Mouse (Mus musculus) kidney, postnatal 0 days (tissue): Measurements from ENCODE around the gene Tmem17. TPM values are rescaled to one million over a fixed set of nuclear protein-coding genes. Genes with fewer than 3 reads are reported as not detected.

Experiments
- ATAC-seq: fragments of 200-750 bp; cut with Nextera tagmentation; replicated peaks from 2 replicates; pipeline ENCODE4 v1.8.0; 2017; ENCODE audit warnings: low read depth, moderate number of reproducible peaks, moderate TSS enrichment, moderate library complexity; ENCODE audit not compliant: low FRiP score
- DNase-seq: peaks from one replicate; pipeline ENCODE4 v3.0.0-alpha.2; 2016; ENCODE audit warnings: low spot score
- H3K27ac ChIP-seq: fragments of 300-500 bp; sonication (generic); 2 replicates; pipeline ENCODE4 v1.5.1; 2014; ENCODE audit warnings: mild to moderate bottlenecking
- H3K27me3 ChIP-seq: fragments of 300-500 bp; sonication (generic); 2 replicates; pipeline ENCODE4 v1.6.1; 2014; ENCODE audit warnings: low read length, mixed read lengths; ENCODE audit not compliant: insufficient read depth
- H3K36me3 ChIP-seq: fragments of 300-500 bp; sonication (generic); 2 replicates; pipeline ENCODE4 v1.6.1; 2014; ENCODE audit warnings: low read length, mixed read lengths; ENCODE audit not compliant: insufficient read depth
- H3K4me1 ChIP-seq: fragments of 300-500 bp; sonication (generic); replicated peaks from 2 replicates; pipeline ENCODE4 v1.6.1; 2014; ENCODE audit warnings: antibody characterized with exemption, low read length, mixed read lengths; ENCODE audit not compliant: insufficient read depth
- H3K4me2 ChIP-seq: fragments of 300-500 bp; sonication (generic); 2 replicates; pipeline ENCODE4 v1.6.1; 2014; ENCODE audit warnings: mild to moderate bottlenecking, low read length, moderate library complexity, mixed read lengths
- H3K4me3 ChIP-seq: fragments of 300-500 bp; sonication (generic); replicated peaks from 2 replicates; pipeline ENCODE4 v1.5.1; 2014; ENCODE audit warnings: low read depth, low read length
- H3K9ac ChIP-seq: fragments of 300-500 bp; sonication (generic); 2 replicates; pipeline ENCODE4 v1.6.1; 2014; ENCODE audit warnings: low read depth, low read length
- H3K9me3 ChIP-seq: fragments of 300-500 bp; sonication (generic); replicated peaks from 2 replicates; pipeline ENCODE4 v1.6.1; 2016; ENCODE audit warnings: low read length, inconsistent platforms, mixed read lengths
- CTCF ChIP-seq: IDR thresholded peaks from 2 replicates; pipeline ENCODE4 v1.5.1; 2016; ENCODE audit warnings: antibody characterized with exemption, low read depth, mild to moderate bottlenecking, moderate library complexity
- WGBS: fragments of 180-500 bp; shearing (Covaris S2); extraction: QIAGEN DNeasy Blood & Tissue Kit; methylation state at CpG from one replicate; pipeline ENCODE4 v1.1.7; 2014; 5-methylcytosine and 5-hydroxymethylcytosine counted together
- polyA plus RNA-seq: library from polyadenylated mRNA; unstranded; fragments of >200 nt; fragmentation: Nextera tagmentation; extraction: Ambion mirVana; gene quantifications from 2 replicates; pipeline ENCODE4 v1.2.1, GENCODE M21; 2015

The Tmem17 gene
- polyA plus RNA-seq, 1 experiment from 2014 or later: 18.1 TPM

DNA sequence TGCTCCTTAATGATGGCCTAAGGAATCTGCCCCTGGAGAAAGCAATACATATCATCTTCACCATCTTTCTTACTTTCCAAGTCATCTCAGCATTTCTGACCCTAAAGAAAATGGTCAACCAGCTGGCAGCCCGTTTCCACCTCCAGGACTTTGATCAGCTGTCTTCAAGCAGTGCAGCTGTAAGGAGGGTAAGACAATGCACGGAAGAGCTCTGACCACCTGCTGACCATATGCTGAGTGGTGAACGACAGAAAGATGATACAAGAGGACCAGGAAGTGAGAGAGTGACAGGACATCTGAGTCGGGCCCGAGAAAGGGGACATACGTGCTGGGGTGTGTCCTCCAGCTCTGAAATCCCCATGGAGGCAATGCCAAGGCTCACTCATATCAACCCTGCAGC is 6.6 kb downstream of the Tmem17 start:
- 76% methylated on average over 6 of the region's 6 CpGs for WGBS
- no peaks in the 10 kb centered on the region for H3K9me3 ChIP-seq
- H3K4me1 ChIP-seq: no peaks in the 10 kb centered on the region
- H3K4me3 ChIP-seq: no peak overlapping the region
- H3K4me2 ChIP-seq: no peak overlapping the region
- ATAC-seq (no peak), DNase-seq (no peak)
- no peak for TF ChIP-seq CTCF
- no peak overlapping the region for H3K27ac ChIP-seq
- H3K27me3 ChIP-seq: no peaks in the 10 kb centered on the region
- H3K9ac ChIP-seq: no peak overlapping the region
- no peaks in the 10 kb centered on the region for H3K36me3 ChIP-seq

DNA sequence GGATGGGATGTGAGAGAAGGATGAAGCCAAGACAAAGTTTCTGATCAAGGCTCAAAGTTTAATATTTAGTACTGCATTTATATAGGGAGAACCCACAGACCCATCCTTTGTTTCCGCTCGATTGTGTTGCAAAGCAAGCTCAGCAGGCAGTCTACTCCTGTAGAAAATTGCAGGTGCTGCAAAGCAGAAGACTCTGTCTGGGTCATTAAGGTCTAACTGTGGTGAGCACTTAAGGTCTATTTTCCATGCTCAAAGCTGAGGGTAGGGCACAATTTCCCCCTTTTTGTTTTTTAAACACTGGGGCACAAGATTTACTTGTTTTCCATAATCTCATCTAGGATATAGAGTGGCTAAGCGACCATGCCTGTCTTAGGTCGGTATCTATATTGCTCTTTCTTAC is 8.4 kb downstream of the Tmem17 start:
- no peaks in the 10 kb centered on the region for H3K36me3 ChIP-seq
- no peak for TF ChIP-seq CTCF
- DNase-seq: no peak
- no peak for ATAC-seq
- 96% methylated on average over 4 of the region's 4 CpGs for WGBS
- H3K4me3 ChIP-seq: no peak overlapping the region
- H3K4me1 ChIP-seq: no peaks in the 10 kb centered on the region
- H3K9me3 ChIP-seq: no peaks in the 10 kb centered on the region
- no peak overlapping the region for H3K9ac ChIP-seq
- H3K27me3 ChIP-seq: no peaks in the 10 kb centered on the region
- H3K4me2 ChIP-seq: no peak overlapping the region
- no peak overlapping the region for H3K27ac ChIP-seq

DNA sequence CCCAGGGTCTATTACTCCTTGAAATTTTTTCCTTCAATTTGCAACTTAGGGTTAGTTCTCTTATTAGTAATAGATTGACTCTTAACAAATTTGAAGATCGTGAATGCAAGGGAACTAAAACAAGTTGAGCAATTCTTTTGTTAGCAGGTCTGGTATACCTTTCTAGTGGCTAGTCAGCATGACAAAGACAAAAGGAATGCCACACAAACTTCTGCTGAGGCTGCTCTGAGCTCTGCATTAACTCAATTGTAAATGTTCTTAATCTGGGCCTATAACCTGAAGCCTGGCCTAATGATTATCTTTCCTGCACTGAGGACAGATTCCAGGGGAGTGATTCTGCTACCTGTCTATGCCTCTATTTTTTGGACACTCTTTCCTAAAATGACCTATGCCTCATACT is 12.7 kb downstream of the Tmem17 start:
- Histone ChIP-seq H3K27ac (no peak overlapping the region), H3K4me3 (no peak overlapping the region), H3K27me3 (no peaks in the 10 kb centered on the region), H3K4me2 (no peak overlapping the region), H3K9ac (no peak overlapping the region), H3K36me3 (no peaks in the 10 kb centered on the region), H3K9me3 (no peaks in the 10 kb centered on the region), H3K4me1 (no peaks in the 10 kb centered on the region)
- DNase-seq (no peak), ATAC-seq (no peak)
- 91% methylated on average over 1 of the region's 1 CpGs for WGBS
- no peak for TF ChIP-seq CTCF

DNA sequence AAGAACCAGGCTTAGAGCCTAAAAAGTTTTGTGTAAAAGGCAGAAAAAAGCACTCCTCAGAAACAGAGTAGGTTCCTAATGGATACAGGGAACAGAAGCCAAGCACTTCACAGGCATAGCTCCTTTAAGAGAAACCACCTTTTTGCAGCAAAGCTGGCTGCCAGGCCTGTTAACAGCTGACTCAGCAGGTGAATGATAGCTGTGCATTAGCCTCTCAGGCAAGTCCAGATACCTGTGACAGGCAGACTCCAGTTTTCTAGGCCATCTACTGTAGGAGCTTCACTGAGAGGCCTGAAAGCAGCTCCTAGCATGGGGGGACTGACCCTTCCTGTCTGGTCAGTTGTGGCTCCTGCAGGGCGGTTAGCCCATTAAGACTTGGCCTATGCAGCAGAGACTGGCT is 28.7 kb downstream of the Tmem17 start:
- ATAC-seq (no peak), DNase-seq (no peak)
- H3K9me3 ChIP-seq: no peaks in the 10 kb centered on the region
- TF ChIP-seq CTCF: no peak
- no peak overlapping the region for H3K4me3 ChIP-seq
- H3K36me3 ChIP-seq: no peaks in the 10 kb centered on the region
- no peaks in the 10 kb centered on the region for H3K27me3 ChIP-seq
- 65% methylated on average over 1 of the region's 1 CpGs for WGBS
- H3K27ac ChIP-seq: no peak overlapping the region
- H3K4me2 ChIP-seq: no peak overlapping the region
- H3K9ac ChIP-seq: no peak overlapping the region
- H3K4me1 ChIP-seq: no peaks in the 10 kb centered on the region

DNA sequence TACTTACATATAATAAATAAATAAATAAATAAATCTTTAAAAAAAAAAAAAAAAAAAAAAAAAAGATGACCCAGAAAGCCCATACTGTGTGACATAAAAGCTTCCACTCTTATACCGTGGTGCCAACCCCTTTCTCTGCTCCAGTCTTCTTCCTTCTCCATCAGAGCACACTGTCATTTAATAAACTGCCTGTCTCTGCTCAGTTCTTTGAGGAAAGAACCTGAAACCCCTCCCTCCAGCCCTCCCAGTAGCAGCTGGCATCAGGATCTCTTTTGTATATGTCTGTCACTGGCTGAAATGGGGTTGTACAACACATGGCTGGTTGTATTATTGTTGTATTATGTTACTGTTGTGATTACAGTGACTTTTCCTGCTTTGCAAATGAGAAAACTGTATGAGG is 48.2 kb downstream of the Tmem17 start:
- no peaks in the 10 kb centered on the region for H3K9me3 ChIP-seq
- no peaks in the 10 kb centered on the region for H3K4me1 ChIP-seq
- no peak for TF ChIP-seq CTCF
- no peak overlapping the region for H3K4me2 ChIP-seq
- DNase-seq (peak; percentile 42), ATAC-seq (no peak)
- H3K36me3 ChIP-seq: no peaks in the 10 kb centered on the region
- H3K27ac ChIP-seq: no peak overlapping the region
- no peak overlapping the region for H3K4me3 ChIP-seq
- WGBS: 60% methylated on average over 1 of the region's 1 CpGs
- H3K27me3 ChIP-seq: no peaks in the 10 kb centered on the region
- no peak overlapping the region for H3K9ac ChIP-seq

DNA sequence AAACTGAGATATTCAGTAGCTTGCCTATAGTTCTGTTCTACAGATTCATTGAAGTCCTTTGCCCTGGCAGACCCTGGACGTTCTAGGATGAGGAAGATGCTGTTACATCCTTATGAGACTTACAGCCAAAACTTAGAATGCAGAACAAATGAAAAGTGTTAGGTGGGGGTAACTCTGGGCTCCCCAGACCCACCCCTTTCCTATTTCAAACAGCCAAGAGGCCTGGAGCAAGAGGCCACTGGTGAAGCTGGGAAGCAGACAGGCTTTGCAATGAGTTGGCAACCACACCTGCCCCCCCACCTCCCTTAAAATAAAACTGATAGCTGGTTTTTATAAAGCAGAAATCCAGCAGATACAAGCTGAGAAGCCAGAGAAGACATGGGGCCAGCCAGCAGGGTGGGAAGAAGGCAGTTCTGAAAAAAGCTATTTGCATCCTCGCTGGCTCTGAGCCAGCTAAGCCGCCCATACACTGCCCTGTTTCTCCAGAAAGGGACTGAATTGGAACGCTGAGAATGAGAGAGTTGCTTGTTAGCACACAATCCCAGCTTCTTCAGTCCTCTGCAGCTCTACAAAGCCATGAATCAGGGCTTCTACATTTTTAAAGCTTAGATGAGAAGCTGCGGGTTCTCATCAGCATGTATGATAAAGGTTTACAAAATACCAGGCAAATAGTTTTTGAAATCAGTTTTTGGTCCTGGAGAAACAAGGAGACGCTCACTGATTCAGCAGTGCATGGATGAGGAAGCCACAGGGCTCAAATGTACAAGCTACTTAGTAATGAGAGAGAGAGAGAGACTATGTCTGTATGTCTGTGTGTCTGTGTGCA is 48.8 kb downstream of the Tmem17 start:
- no peak overlapping the region for H3K9ac ChIP-seq
- no peaks in the 10 kb centered on the region for H3K27me3 ChIP-seq
- no peaks in the 10 kb centered on the region for H3K9me3 ChIP-seq
- no peak overlapping the region for H3K4me3 ChIP-seq
- DNase-seq: peak; percentile 54
- no peaks in the 10 kb centered on the region for H3K4me1 ChIP-seq
- TF ChIP-seq CTCF: no peak
- H3K4me2 ChIP-seq: no peak overlapping the region
- no peak overlapping the region for H3K27ac ChIP-seq
- 31% methylated on average over 6 of the region's 6 CpGs for WGBS
- peak; percentile 49; the same call in 1 of the 2 replicates for ATAC-seq
- no peaks in the 10 kb centered on the region for H3K36me3 ChIP-seq

DNA sequence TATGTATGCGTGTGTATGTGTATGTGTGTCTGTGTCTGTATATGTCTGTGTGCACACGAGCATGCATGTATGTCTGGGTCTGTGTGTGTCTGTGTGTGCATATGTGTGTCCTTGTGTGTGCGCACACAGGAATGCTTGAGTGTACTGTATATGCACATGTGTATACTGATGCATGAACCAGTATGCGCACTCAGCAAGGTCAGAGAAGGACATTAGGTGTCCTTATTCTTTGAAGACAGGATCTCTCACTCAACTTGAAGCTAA is 49.4 kb downstream of the Tmem17 start:
- H3K9ac ChIP-seq: no peak overlapping the region
- no peak for DNase-seq
- H3K4me1 ChIP-seq: no peaks in the 10 kb centered on the region
- no peaks in the 10 kb centered on the region for H3K9me3 ChIP-seq
- no peak for TF ChIP-seq CTCF
- no peak overlapping the region for H3K27ac ChIP-seq
- WGBS: 93% methylated on average over 4 of the region's 4 CpGs
- no peaks in the 10 kb centered on the region for H3K27me3 ChIP-seq
- H3K4me2 ChIP-seq: no peak overlapping the region
- ATAC-seq: no peak
- H3K36me3 ChIP-seq: no peaks in the 10 kb centered on the region
- H3K4me3 ChIP-seq: no peak overlapping the region
